Mouse (Mus musculus): ENCODE measurements around the gene Carmil1.

The Carmil1 gene

DNA sequence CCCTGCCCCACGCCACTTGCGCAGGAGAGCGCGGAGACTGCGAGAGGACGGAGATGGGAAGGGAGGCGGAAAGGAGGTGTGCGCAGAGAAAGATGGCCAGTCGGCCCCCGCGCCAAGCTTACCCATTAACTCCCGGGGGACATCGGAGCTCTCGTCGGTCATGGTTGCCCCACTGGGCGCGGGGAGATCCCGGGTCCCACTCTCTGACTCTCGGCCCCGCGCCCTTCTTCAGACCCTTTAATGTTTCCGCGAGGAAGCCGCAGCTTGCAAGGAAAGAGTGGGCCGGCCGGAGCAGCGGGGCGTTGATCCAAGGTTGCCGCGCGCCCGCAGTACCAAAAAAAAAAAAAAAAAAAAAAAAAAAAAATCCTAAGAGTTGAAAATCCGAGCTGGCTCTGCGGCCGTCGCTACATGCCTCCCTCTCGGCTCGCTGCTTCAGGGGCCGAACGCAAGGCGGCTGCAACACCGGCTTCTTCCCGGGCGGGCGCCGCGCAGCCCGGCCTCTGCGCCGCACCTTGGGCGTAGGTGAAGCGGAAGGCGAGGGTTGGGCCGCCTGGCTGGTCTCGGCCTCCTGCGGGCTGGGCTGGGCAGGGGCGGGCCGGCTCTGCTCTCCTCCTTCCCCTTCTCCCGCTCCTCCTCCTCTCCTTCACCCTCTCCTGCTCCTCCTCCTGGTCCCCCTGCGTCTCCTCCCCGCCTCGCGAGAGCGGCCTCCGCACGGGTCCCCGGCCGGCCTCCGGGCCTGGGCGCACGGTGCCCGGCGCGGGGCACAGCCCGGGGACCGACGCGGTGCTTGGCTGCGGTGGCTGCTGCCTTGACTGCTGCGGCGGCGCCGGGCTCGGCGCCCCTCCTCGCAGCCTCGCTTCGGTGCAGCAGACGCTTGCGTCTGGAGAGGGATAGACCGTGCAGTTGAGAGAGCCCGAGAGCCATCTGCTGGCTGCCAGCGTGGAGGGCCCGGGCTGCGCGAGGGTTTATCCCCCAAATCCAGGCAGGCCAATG is at the start of gene Carmil1:
Gene Carmil1 (minus strand): TSS at position 357 of the 993 bp plus-strand sequence.
- DNase-seq, result peak; percentile 79

DNA sequence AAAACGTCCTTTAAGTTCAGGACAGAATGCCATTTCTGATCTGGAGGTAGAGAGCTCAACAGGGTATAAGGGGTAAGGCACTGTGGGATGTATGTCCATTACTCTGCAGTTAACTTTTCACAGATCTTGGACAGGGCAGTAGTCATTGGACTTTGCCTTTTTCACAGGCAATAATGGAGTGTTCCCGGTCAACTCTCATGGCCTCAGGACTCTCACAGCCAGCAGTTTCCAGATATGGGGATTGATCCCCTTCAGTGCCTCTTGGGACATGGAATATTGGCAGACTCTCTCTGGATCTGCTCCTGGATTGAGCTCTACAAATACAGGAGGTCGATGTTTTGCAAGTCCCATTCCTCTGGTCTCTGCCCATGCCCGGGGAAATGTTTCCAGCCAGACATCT is 49.5 kb upstream of the Carmil1 start:
- DNase-seq, result no peak

- no peak for DNase-seq
Measured at GRCm38 (mm10) chr13:24328036-24328817, 47.6 kb upstream of the Carmil1 start.

DNA sequence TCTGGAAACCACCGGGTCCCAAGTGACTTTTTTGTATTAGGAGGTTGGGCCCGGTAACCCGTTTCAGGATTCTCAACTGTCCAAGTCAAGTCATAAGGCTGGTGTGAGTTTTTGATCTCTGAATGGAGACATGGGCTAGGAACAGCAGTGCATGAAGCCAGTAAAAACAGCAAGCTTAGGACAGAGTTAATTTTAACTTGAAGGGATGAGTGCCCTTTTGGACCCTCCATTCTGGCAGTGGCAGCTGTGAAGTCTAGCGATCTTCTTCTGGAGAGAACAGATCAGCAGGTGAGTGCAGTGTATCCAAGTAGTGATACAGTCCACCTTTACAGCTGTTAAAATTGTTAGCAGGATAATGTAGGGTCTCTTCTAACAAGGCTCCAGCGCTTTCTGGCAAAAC is 46.6 kb upstream of the Carmil1 start, which contains the start of gene Cmah:
Gene Cmah (plus strand): TSS at position 204 of the 400 bp plus-strand sequence.
- no peak for DNase-seq

DNA sequence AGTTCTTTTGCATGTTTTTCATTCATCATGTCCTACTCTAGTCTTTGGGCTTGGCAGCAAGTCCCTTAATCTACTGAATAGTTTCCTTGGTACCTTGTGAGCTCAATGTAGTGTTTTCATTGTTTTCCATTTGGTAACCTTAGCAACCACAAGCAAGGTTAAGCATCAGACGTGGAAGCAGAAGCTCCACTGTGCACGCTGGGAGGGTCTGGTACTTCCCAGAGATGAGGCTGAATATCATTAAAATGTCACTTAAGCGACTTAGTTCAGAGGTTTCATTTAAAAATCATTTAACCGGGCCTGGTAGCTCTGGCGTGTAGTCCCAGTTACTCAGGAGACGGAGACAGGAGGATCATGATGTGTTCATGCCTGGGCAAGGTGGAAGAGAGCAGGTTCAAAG is 40.7 kb upstream of the Carmil1 start:
- no peak for DNase-seq

DNA sequence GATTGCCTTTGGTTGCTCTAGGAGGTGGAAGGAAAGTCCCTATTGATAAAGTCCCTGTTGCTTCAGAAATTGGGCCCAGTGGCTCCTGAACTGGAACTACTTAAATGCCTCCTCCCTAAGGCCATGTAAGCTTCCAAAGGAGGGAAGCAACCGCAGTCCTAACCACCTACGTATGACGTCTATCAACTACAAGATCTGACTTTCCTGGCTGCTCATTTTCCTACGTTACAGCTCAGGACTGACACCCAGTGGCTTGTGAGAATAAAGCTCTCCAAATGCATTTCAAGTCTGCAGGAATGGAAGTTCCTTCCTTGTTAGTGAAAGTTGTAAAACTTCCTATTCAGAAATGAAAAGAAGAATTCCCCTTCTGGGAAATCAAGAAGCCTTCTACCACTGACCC is 38.0 kb upstream of the Carmil1 start:
- peak; percentile 46 for DNase-seq

DNA sequence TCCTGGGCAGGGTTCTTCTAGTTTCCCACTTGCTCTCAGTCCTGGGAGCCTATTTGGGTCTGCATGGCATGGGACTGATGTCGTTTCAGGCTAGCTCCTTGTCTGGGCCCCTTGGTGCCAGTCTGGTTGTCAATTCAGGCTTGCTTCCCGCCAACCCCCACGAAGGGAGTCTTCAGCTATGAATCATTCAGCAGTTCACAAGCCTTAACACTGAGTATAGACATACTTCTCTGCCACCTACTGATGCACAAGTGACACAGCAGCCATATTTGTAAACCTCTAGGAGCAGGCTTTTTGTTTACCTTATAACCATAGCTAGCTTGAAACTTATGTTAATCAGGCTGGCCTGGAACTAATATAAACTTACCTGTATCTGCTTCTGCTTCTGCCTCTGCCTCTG is 36.0 kb upstream of the Carmil1 start:
- DNase-seq, result no peak

DNA sequence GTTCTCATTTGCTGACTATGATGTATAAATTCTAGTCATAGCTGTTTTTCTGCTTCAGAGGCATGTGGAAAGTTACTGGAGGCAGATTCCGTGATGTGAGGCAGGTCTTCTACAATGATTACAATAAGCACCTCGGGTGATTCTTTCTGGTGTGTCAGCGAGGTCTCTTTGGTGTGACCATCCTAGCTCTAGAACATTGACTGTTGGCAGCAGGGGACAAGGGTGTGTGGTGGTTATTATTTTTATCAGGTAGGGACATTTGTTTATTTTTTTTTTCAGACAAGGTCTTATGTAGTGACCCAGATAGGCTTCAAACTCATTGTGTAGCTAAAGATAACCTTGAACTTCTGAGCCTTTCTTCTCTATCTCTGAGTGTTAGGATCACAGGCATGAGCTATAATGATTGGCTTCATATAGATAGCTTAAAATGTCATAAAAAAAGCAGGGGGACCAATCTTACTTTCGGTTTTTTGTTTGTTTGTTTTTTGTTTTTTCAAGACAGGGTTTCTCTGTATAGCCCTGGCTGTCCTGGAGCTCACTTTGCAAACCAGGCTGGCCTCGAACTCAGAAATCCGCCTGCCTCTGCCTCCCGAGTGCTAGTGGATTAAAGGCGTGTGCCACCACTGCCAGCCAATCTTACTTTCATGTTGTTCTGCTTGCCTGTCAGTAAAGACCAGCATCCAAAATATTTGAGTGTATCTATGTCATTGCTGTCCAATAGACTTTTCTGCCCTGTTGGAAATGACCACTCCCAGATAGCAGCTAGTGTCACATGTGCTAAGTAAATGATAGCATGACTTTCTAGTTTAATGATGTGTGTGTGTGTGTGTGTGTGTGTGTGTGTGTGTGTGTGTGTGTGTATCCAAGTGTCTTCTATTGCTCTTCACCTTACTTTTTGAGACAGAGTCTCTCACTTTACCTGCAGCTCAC is 30.7 kb upstream of the Carmil1 start:
- no peak for DNase-seq

DNA sequence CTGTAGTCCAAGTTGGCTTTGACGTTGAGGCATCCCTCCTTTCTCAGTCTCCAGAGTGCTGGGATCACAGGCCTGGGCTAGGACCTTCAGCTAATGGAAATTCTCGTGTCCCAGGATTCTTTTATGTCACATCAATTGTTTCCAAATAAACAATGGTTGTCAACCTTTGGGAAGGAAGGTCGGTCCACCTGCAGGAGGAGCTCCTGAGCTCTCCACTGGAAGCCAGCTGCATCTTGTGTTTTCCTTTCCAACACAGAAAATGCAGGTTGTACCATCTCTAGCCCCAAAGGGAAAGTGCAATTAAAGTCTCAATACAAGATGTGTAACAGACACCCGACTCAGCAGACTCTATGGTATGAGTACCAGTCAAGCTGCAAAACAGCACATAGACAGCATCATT is 25.7 kb upstream of the Carmil1 start:
- DNase-seq, result no peak

- DNase-seq, result no peak
Measured at GRCm38 (mm10) chr13:24305486-24305885, 24.9 kb upstream of the Carmil1 start.

DNA sequence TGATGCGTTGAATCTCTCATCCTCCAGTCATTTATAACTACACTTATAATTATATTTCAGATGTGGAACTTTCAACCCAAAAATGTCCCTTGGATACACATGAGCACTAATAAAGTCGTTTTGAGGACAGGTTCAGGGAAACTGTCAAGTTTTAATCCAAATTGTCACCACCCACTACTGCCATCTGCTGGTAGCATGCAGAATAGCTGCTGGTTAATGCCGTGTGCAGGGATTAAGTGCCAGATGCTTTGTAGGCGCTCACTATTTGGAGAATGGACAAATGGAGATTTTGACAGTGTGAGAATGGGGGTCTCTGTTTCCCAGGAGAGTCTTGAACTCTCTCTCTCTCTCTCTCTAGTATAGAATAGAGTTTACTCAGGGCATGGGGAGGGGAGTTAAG is 16.7 kb upstream of the Carmil1 start:
- DNase-seq, result peak; percentile 62

GRCm38 (mm10) chr13:24287381-24287780 is 6.8 kb upstream of the Carmil1 start:
- DNase-seq, result no peak

- peak; percentile 35 for DNase-seq
Measured at GRCm38 (mm10) chr13:24279762-24280438, 695 bp downstream of the Carmil1 start.

DNA sequence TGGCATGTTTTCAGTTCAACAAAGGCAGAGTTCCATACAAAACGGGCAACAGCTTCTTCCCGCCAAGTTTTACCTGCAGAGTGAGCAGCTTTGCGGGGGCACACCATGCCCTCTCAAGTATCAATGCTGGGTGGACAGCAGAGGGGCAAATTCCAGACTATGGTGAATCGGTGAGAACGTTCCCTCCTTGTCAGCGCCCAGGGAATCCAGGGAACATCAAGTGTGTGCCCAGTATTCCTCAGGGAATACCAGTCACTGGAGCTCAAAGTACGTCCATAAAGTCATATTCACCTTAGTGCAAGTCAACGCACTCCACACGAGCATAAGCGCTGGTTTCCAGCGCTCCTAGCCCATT is 1.2 kb downstream of the Carmil1 start:
- DNase-seq, result no peak

- no peak for DNase-seq
Measured at GRCm38 (mm10) chr13:24272740-24273377, 7.7 kb downstream of the Carmil1 start.

GRCm38 (mm10) chr13:24269100-24269465 is 11.5 kb downstream of the Carmil1 start:
- DNase-seq, result no peak

DNA sequence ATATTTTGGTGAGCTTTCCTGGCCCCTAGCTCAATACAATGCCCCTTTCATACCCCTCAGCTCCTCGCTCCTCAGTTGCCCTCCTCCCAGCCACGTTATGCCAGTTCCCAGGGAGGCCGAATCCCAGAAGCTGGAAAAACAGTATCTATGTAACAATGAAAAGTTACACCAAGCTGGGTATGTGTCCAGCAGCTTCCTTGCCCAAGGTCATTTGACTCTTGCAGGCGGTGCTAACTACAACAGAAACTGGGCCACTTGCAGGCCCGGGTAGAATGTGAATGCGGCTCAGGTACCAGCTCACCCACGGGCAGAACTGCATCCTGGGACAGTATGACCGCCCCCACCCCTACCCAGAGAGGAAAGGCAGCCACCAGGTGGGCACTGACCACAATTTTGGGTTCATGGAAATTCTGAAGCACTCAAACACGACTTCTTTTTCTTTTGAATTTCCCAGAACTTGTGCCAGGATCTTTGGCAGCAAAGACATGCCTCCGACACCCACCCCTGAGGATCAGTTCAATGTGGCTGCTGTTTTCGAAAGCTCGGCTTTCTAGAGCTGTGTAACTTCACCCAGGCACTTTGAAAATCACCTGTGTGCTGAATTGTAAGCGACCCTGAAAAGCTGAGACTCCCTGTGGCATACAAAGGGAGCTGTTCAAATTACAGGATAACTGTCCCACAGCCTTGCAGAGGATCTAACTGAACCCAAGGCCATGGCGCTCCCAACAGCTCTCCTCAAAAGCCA is 12.1 kb downstream of the Carmil1 start:
- no peak for DNase-seq

GRCm38 (mm10) chr13:24264760-24265159 is 15.8 kb downstream of the Carmil1 start:
- DNase-seq, result no peak

DNA sequence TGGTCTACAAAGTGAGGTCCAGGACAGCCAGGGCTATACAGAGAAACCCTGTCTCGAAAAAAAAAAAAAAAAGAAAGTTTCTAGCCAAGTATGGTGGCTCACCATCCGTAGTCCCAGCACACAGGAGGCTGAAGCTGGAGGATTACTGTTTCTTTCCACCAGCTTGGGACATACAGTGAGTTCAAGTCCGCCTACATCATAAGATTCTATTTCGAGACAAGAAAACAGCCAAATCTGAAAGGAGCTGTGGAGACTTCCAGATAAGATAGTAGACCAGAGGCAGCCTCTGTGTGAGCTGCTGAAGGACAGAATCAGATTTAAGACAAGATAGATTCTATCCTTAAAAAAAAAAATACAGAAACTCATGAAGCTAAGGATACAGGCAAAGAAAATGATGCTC is 17.0 kb downstream of the Carmil1 start:
- DNase-seq, result no peak

DNA sequence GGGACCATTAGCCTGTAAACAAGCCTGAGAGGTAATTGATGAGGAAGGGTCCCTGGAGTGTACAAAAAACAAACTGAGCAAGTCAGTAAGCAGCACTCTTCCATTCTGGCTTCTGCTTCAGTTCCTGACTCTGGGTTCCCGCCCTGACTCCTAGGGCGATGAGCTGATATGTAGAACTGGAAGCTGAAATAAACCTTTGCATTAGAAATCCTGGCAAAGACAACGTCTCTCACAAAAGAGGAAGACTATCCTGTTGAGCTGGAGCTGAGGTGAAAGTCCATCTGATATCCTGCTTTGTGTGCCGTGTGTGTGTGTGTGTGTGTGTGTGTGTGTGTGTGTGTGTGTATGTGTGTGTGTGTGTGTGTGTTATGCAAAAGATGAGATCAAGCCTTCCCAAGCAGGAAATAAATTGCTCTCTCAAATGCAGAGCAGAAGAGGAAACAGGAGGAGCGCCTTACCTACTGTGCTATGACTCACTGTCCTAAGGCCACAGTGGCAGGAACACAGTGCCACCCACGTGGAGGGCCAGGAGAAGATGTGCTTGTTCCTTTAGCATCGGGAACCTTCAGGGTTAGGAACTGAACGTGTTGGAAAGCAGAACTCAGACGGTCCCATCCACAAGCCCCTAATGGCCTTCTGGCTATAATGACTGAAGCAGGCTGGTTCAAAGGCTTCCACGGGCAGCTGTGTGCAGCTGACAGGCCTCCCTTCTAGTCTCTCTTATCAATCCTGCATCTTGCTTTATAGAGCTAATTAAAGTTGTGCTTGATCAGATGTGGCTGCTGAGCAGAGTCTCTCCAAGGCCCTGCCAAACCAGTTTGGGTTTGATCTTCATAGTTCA is 19.6 kb downstream of the Carmil1 start:
- DNase-seq, result no peak

All from lung, postnatal 14 days (tissue).